Mouse (Mus musculus): Measurements from ENCODE around the gene 1700013H16Rik.

DNA sequence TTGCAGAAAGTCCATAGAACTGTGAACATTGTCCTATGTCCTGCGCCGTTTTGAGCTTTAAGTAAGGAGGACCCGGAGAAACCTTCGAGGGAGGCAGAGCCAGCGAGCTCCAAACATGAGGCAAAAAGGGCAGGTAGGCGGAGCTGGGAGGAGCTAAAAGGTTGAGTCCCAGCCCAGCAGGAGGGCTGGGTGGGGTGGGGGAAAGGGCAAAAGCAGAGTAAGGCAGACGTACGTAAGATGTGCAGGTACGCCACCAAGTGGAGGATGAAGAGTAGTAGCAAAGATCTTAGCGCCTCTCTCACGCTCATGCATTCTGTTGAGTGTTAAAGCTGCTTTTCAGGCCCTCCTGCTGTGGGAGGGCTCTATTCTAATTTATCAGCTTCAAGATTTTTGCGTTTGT, 18.6 kb upstream of the 1700013H16Rik start, which contains the start of gene Zfp36l3:
- TF ChIP-seq POLR2A (IDR thresholded peaks at IDR 0.05; ENCODE audit: low read depth, low read length): no peak
- no peak for TF ChIP-seq CTCF (IDR thresholded peaks at IDR 0.05; ENCODE audit: extremely low read depth, insufficient read length, insufficient replicate concordance, low read depth, low read length)
